Mouse (Mus musculus): Measurements from ENCODE around the gene Madcam1. TPM values are rescaled to one million over a fixed set of nuclear protein-coding genes. Genes with fewer than 3 reads are reported as not detected.

The Madcam1 gene
- polyA plus RNA-seq, 1 experiment from 2014 or later, result 6.7 TPM

GRCm38 (mm10) chr10:79682551-79682915, 18.2 kb downstream of the Madcam1 start:
- Histone ChIP-seq H3K27ac (peak overlapping the region; percentile 74; the same call in 1 of the 2 replicates), H3K4me3 (peak overlapping the region; percentile 84), H3K4me2 (replicated peaks) (peak overlapping the region; percentile 98), H3K4me1 (peaks cover 15% of the 10 kb centered on the region), H3K9ac (peak overlapping the region; percentile 87), H3K9me3 (no peaks in the 10 kb centered on the region), H3K27me3 (no peaks in the 10 kb centered on the region), H3K36me3 (peaks cover 35% of the 10 kb centered on the region)
- ATAC-seq (ENCODE audit: insufficient number of reproducible peaks, insufficient read depth, low FRiP score, low TSS enrichment), result 0 out of 2 replicates have a peak, but pooled peaks have one; percentile 1
- WGBS, result under 1% methylated on average over 10 of the region's 10 CpGs

- H3K9ac ChIP-seq, result peak overlapping the region; percentile 87
- peak overlapping the region; percentile 98 for H3K4me2 ChIP-seq (replicated peaks)
- WGBS, result 4% methylated on average over 10 of the region's 10 CpGs
- H3K36me3 ChIP-seq, result peaks cover 40% of the 10 kb centered on the region
- H3K9me3 ChIP-seq, result no peaks in the 10 kb centered on the region
- no peaks in the 10 kb centered on the region for H3K27me3 ChIP-seq
- peaks cover 15% of the 10 kb centered on the region for H3K4me1 ChIP-seq
- ATAC-seq (ENCODE audit: insufficient number of reproducible peaks, insufficient read depth, low FRiP score, low TSS enrichment), result no peak
- peak overlapping the region; percentile 84 for H3K4me3 ChIP-seq
- 0 out of 2 replicates have a peak overlapping the region, but pooled peaks have one; percentile 74 for H3K27ac ChIP-seq
These were observed 18.7 kb downstream of the Madcam1 start for GRCm38 (mm10) chr10:79682916-79683582.

- Histone ChIP-seq H3K36me3 (peaks cover 49% of the 10 kb centered on the region), H3K9me3 (no peaks in the 10 kb centered on the region), H3K4me1 (peaks cover 15% of the 10 kb centered on the region), H3K27ac (no peak overlapping the region), H3K27me3 (no peaks in the 10 kb centered on the region), H3K4me3 (peak overlapping the region; percentile 84), H3K9ac (peak overlapping the region; percentile 87), H3K4me2 (replicated peaks) (peak overlapping the region; percentile 98)
- ATAC-seq (ENCODE audit: insufficient number of reproducible peaks, insufficient read depth, low FRiP score, low TSS enrichment), result no peak
- WGBS, result 85% methylated on average over 6 of the region's 6 CpGs
These were observed 19.6 kb downstream of the Madcam1 start for GRCm38 (mm10) chr10:79683726-79684640.

- Histone ChIP-seq H3K36me3 (peaks cover 53% of the 10 kb centered on the region), H3K27me3 (no peaks in the 10 kb centered on the region), H3K4me1 (peaks cover 15% of the 10 kb centered on the region), H3K4me2 (replicated peaks) (no peak overlapping the region), H3K4me3 (no peak overlapping the region), H3K27ac (no peak overlapping the region), H3K9ac (no peak overlapping the region), H3K9me3 (no peaks in the 10 kb centered on the region)
- WGBS, result 95% methylated on average over 25 of the region's 25 CpGs
- ATAC-seq (ENCODE audit: insufficient number of reproducible peaks, insufficient read depth, low FRiP score, low TSS enrichment), result no peak
These were observed 20.6 kb downstream of the Madcam1 start for GRCm38 (mm10) chr10:79684770-79685600.

- 86% methylated on average over 2 of the region's 2 CpGs for WGBS
- ATAC-seq (ENCODE audit: insufficient number of reproducible peaks, insufficient read depth, low FRiP score, low TSS enrichment), result no peak
- Histone ChIP-seq H3K9me3 (no peaks in the 10 kb centered on the region), H3K4me2 (replicated peaks) (no peak overlapping the region), H3K4me1 (peaks cover 11% of the 10 kb centered on the region), H3K27me3 (no peaks in the 10 kb centered on the region), H3K9ac (no peak overlapping the region), H3K27ac (no peak overlapping the region), H3K4me3 (no peak overlapping the region), H3K36me3 (peaks cover 53% of the 10 kb centered on the region)
These were observed 21.9 kb downstream of the Madcam1 start for GRCm38 (mm10) chr10:79686219-79686618.

GRCm38 (mm10) chr10:79686691-79687090, 22.3 kb downstream of the Madcam1 start:
- H3K4me1 ChIP-seq, result peaks cover 10% of the 10 kb centered on the region
- H3K4me2 ChIP-seq (replicated peaks), result no peak overlapping the region
- 85% methylated on average over 1 of the region's 1 CpGs for WGBS
- ATAC-seq (ENCODE audit: insufficient number of reproducible peaks, insufficient read depth, low FRiP score, low TSS enrichment), result no peak
- H3K27ac ChIP-seq, result no peak overlapping the region
- no peaks in the 10 kb centered on the region for H3K27me3 ChIP-seq
- no peak overlapping the region for H3K9ac ChIP-seq
- no peak overlapping the region for H3K4me3 ChIP-seq
- no peaks in the 10 kb centered on the region for H3K9me3 ChIP-seq
- peaks cover 53% of the 10 kb centered on the region for H3K36me3 ChIP-seq

- Histone ChIP-seq H3K9me3 (peaks cover 5% of the 10 kb centered on the region), H3K4me1 (peaks cover 10% of the 10 kb centered on the region), H3K36me3 (peaks cover 53% of the 10 kb centered on the region), H3K4me2 (replicated peaks) (no peak overlapping the region), H3K9ac (no peak overlapping the region), H3K27me3 (no peaks in the 10 kb centered on the region), H3K27ac (no peak overlapping the region), H3K4me3 (no peak overlapping the region)
- ATAC-seq (ENCODE audit: insufficient number of reproducible peaks, insufficient read depth, low FRiP score, low TSS enrichment), result no peak
- 98% methylated on average over 6 of the region's 6 CpGs for WGBS
These were observed 23.2 kb downstream of the Madcam1 start for GRCm38 (mm10) chr10:79687513-79687912.

- no peak within 1 kb of the TSS for H3K4me3 ChIP-seq
- no peaks in the 10 kb centered on the region for H3K27me3 ChIP-seq
- 91% methylated on average over 4 of the region's 4 CpGs for WGBS
- H3K9ac ChIP-seq, result no peak within 1 kb of the TSS
- no peak within 1 kb of the TSS for H3K4me2 ChIP-seq (replicated peaks)
- no peak within 1 kb of the TSS for H3K27ac ChIP-seq
- peaks cover 2% of the 10 kb centered on the region for H3K4me1 ChIP-seq
- peaks cover 53% of the 10 kb centered on the region for H3K36me3 ChIP-seq
- H3K9me3 ChIP-seq, result peaks cover 5% of the 10 kb centered on the region
- no peak for ATAC-seq (ENCODE audit: insufficient number of reproducible peaks, insufficient read depth, low FRiP score, low TSS enrichment)
These were observed 24.4 kb downstream of the Madcam1 start, which contains the start of gene Gzmm for GRCm38 (mm10) chr10:79688720-79689119. TSS of gene Gzmm (plus strand) at chr10:79689020.

GRCm38 (mm10) chr10:79689178-79689577, 24.8 kb downstream of the Madcam1 start:
- no peak overlapping the region for H3K4me3 ChIP-seq
- 95% methylated on average over 3 of the region's 3 CpGs for WGBS

GRCm38 (mm10) chr10:79691986-79692548, 27.7 kb downstream of the Madcam1 start:
- H3K4me2 ChIP-seq (replicated peaks), result no peak overlapping the region
- WGBS, result 93% methylated on average over 2 of the region's 2 CpGs
- no peak overlapping the region for H3K9ac ChIP-seq
- no peak for ATAC-seq (ENCODE audit: insufficient number of reproducible peaks, insufficient read depth, low FRiP score, low TSS enrichment)
- H3K27ac ChIP-seq, result no peak overlapping the region
- H3K4me3 ChIP-seq, result no peak overlapping the region
- no peaks in the 10 kb centered on the region for H3K27me3 ChIP-seq
- H3K9me3 ChIP-seq, result peaks cover 5% of the 10 kb centered on the region
- peaks cover 23% of the 10 kb centered on the region for H3K36me3 ChIP-seq
- peaks cover 12% of the 10 kb centered on the region for H3K4me1 ChIP-seq

More at GRCm38 (mm10) chr10:79689178-79689577, 24.8 kb downstream of the Madcam1 start:
- Histone ChIP-seq H3K9me3 (peaks cover 5% of the 10 kb centered on the region), H3K4me2 (replicated peaks) (no peak overlapping the region), H3K36me3 (peaks cover 51% of the 10 kb centered on the region), H3K27ac (no peak overlapping the region), H3K27me3 (no peaks in the 10 kb centered on the region), H3K9ac (no peak overlapping the region), H3K4me1 (no peaks in the 10 kb centered on the region)
- ATAC-seq (ENCODE audit: insufficient number of reproducible peaks, insufficient read depth, low FRiP score, low TSS enrichment), result no peak

Measured in embryonic facial prominence, embryonic 12.5 days (tissue).